Mouse (Mus musculus): Measurements from ENCODE around the gene Ttc23l.
"Not testable (repeated sequence)": the region's sequence is repeated elsewhere in the genome, so short reads cannot be mapped to it uniquely, and the experiment has no call there.

Ttc23l gene

GRCm38 (mm10) chr15:10558465-10558864 lies at the start of gene Ttc23l:
Gene Ttc23l (minus strand): TSS chr15:10558668.
- DNase-seq, result no peak

GRCm38 (mm10) chr15:10599413-10599812 lies 40.9 kb upstream of the Ttc23l start:
- DNase-seq, result no peak

GRCm38 (mm10) chr15:10598259-10599225 lies 40.1 kb upstream of the Ttc23l start:
- no peak for DNase-seq

GRCm38 (mm10) chr15:10596871-10597270 lies 38.4 kb upstream of the Ttc23l start:
- no peak for DNase-seq

GRCm38 (mm10) chr15:10595408-10595807 lies 36.9 kb upstream of the Ttc23l start:
- DNase-seq, result no peak

GRCm38 (mm10) chr15:10594910-10595309 lies 36.4 kb upstream of the Ttc23l start:
- DNase-seq, result no peak

- no peak for DNase-seq
Observed at GRCm38 (mm10) chr15:10593094-10593493, 34.6 kb upstream of the Ttc23l start.

- DNase-seq, result no peak
Observed at GRCm38 (mm10) chr15:10586565-10586964, 28.1 kb upstream of the Ttc23l start.

- DNase-seq, result no peak
Observed at GRCm38 (mm10) chr15:10584359-10585187, 26.1 kb upstream of the Ttc23l start.

GRCm38 (mm10) chr15:10583408-10583807 lies 24.9 kb upstream of the Ttc23l start:
- peak in 1 of 2 experiments; percentile 9 for DNase-seq

GRCm38 (mm10) chr15:10579159-10579558 lies 20.7 kb upstream of the Ttc23l start:
- DNase-seq, result no peak

- DNase-seq, result no peak
Observed at GRCm38 (mm10) chr15:10566486-10566885, 8.0 kb upstream of the Ttc23l start.

GRCm38 (mm10) chr15:10564201-10564600 lies 5.7 kb upstream of the Ttc23l start:
- DNase-seq, result no peak

- no peak for DNase-seq
Observed at GRCm38 (mm10) chr15:10562281-10562680, 3.8 kb upstream of the Ttc23l start.

GRCm38 (mm10) chr15:10560005-10560404 lies 1.5 kb upstream of the Ttc23l start:
- DNase-seq, result no peak

- DNase-seq, result no peak
Observed at GRCm38 (mm10) chr15:10554336-10554735, 4.1 kb downstream of the Ttc23l start.

GRCm38 (mm10) chr15:10540271-10541088 lies 18.0 kb downstream of the Ttc23l start:
- DNase-seq, result no peak

- no peak for DNase-seq
Observed at GRCm38 (mm10) chr15:10535969-10536368, 22.5 kb downstream of the Ttc23l start.

- DNase-seq, result no peak
Observed at GRCm38 (mm10) chr15:10534591-10534990, 23.9 kb downstream of the Ttc23l start.

GRCm38 (mm10) chr15:10533361-10533760 lies 25.1 kb downstream of the Ttc23l start:
- not testable (repeated sequence) for DNase-seq

GRCm38 (mm10) chr15:10531352-10531751 lies 27.1 kb downstream of the Ttc23l start:
- DNase-seq, result no peak

- DNase-seq, result no peak
Observed at GRCm38 (mm10) chr15:10525896-10526295, 32.6 kb downstream of the Ttc23l start.

- no peak for DNase-seq
Observed at GRCm38 (mm10) chr15:10515166-10515565, 43.3 kb downstream of the Ttc23l start.
